Mouse (Mus musculus) small intestine, adult 2 months (tissue): Measurements from ENCODE around the gene Axl.

Experiments
- CTCF ChIP-seq: fragments of 200-500 bp; IDR thresholded peaks from 2 replicates; pipeline ENCODE4 v1.5.1; 2012; ENCODE audit warnings: low read depth, mild to moderate bottlenecking, control low read depth, inconsistent platforms, low read length, moderate library complexity, mixed read lengths; ENCODE audit not compliant: insufficient replicate concordance, insufficient read length; ENCODE audit errors: extremely low read depth
- POLR2A ChIP-seq: fragments of 200-500 bp; IDR thresholded peaks from 2 replicates; pipeline ENCODE4 v1.6.1; 2012; ENCODE audit warnings: low read depth, mild to moderate bottlenecking, control low read depth, inconsistent platforms, low read length, moderate library complexity

GRCm38 (mm10) chr7:25788220-25789128 lies at the start of gene Axl:
- TF ChIP-seq CTCF = no peak
- TF ChIP-seq POLR2A = no peak; the same call in 1 of the 2 replicates
